Mouse (Mus musculus) naive thymus-derived CD4-positive, alpha-beta T cell, adult 2 months (primary cell): ENCODE results near the gene Sim2.

ENCODE experiments used
- DNase-seq: peaks from one replicate; pipeline ENCODE4 v3.0.0-alpha.2; 2011; ENCODE audit warnings: low read depth

Gene Sim2

DNA sequence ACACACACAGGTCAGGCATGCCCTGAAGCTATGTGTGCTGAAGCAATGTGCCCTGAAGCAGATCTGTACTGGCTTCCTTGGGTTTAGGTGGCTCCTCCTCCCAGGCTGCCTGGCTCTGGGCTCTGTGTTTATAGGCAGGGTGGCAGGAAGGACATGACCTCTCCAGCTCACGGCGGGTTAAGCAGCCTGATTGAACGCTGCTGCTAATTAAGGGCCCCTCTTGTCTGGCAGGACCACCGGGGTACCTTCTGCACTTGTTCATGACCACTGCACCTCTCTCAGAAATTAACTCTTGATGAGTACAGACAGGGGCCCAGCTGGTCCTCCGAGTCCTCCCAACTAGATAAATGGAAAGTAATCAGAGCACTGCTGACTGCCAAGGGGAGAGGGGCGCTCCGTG lies 79.5 kb downstream of the Sim2 start:
- no peak for DNase-seq

DNA sequence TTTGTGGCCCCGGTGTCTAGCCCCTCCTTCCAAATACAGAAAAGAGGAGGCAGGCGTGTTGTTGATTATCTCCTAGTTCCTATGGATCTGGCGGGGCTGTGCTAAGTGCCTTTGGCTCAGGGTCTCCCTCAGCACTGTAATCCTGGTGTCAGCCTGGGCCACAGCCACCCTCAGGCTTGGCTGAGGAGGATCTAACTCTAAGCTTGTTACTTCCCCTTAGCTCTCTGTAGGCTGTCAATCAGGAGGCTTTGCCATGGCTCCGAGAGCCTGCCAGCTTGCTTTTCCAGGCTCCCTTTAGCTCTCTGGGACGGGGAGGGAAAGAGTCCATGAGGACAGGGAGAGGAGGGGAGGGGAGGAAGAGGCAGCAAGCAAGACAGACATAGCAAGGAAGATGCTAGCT lies 80.2 kb downstream of the Sim2 start:
- DNase-seq = no peak

DNA sequence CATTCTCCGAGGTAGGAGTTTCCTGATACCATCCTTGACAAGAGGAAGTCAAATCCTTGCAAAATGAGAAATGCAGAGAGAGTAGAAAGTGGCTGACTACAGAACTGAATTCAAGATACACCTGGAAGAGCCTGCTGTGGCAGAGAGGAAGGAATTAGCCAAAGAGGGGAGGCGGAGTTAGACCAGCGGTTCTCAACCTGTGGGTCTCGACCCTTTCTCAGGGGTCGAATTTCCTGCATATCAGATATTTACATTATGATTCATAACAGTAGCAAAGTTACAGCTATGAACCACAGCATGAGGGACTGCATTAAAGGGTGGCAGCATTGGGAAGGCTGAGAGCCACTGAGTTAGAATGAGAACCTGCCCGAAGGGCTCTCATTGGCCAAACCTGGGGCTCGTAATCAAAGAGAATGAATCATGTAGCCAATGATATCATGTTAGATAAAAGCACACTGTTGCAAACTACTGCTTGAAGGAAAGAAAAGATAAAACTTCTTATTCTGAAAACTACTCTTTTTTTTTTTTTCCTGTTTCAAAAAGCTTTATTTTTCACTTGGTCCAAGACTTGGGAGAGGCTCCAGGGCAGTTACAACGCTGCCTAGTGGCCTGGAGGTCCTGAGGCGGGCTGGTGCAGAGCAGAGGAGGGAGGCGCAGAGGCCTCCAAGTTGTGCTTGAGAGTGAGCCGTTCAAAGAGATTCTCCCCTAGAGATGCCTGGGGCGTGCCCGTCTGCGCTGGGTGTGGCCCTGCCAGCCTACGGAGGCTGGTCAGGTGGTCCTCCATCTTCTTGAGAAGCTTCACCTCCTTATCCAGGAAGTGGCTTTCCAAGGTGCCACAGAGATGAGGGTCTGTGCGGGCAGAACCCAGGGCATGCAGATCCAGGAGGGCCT lies 84.2 kb downstream of the Sim2 start:
- DNase-seq = no peak

DNA sequence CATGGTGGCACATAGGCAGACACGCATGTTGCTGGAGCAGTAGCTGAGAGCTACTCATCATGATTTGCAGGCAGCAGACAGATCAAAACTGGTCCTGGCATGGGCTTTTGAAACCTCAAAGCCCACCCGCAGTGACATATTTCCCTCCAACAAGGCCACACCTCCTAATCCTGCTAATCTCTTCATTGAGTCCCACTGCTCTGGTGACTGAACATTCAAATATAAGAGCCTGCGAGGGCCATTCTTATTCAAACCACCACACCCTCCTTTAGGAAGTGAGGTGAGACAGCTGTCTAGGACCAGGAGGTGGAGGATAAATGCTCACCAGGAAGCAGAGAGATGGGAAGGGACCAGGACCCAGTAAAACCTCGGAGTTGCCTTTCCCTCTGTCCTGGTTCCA lies 85.5 kb downstream of the Sim2 start:
- no peak for DNase-seq

DNA sequence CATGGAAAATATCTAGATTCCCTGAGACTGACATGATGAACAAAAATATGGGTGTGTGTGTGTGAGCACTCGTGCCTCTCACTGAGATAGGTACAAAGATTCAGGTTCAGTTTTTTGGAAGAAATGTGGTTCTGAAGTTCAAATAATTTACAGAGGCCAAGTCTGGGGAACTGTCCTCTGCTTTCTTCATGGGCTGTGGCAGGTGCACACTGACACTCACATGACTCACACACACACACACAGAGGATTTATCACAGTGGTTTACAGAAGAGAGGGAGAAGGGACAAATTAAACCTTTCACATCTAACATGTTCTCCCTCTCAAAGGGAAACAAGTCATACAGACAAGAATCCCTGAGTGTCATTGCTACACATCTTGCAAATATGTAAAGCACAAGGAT lies 88.6 kb downstream of the Sim2 start:
- DNase-seq = no peak

DNA sequence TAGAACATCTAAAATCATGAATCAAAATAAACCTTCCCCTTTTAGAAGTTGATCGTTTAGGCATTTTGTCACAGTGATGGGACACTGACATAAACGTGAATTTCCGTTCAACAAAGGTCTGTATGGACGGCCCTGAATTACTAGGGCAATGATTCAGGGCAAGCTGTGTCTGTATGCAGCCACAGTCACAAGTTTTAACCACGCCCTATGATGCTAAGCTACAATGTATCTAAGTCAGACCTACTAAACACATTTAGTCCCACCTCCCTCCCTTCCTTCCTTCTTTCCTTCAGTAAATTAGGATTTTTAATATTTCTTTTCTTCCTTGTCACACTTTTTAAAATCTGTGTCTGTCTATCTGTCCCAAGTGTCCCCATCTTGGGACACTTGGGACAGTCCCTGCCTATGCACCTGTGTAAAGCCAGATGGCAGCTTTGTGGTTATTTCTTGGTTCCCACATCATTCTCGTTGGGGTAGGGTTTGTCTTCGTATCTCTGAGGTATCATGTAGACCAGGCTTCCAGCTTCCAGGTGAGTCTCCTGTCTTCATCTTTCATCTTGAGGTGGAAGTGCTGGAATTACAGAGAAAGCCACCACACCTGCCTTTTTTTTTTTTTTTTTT lies 90.7 kb downstream of the Sim2 start:
- DNase-seq = no peak
